Mouse (Mus musculus): ENCODE measurements around the gene Tfpi. TPM values are rescaled to one million over a fixed set of nuclear protein-coding genes. Genes with fewer than 3 reads are reported as not detected.
"Not testable (repeated sequence)": the region's sequence is repeated elsewhere in the genome, so short reads cannot be mapped to it uniquely, and the experiment has no call there.

Tfpi gene
- polyA plus RNA-seq, 1 experiment from 2014 or later: 14.1 TPM

DNA sequence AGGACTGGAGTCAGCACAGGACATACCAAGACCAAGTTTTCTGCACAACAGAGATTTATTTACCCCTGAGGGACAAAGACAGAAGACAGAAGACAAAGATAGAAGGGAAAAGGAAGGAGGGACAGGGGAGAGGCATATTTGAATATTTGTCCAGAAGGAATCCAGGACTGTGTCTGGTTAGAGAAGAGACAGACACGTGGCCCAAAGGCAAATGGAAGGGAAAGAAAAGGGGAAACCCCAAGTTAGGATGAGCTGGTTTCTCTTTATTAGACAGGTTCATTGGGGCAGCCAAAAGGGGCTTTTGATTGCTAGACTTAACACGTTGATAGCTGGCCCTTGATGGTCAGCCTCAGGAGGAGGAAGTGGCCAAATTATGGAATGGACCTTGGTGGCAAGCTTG, 34.9 kb upstream of the Tfpi start:
- H3K27me3 ChIP-seq (ENCODE audit: control insufficient read depth, insufficient read depth, low read depth, low read length): no peaks in the 10 kb centered on the region
- no peak overlapping the region for H3K4me3 ChIP-seq (ENCODE audit: low read depth, low read length)
- H3K4me2 ChIP-seq (ENCODE audit: low read length): no peak overlapping the region
- ATAC-seq: no peak
- no peaks in the 10 kb centered on the region for H3K36me3 ChIP-seq (ENCODE audit: control insufficient read depth, insufficient read depth, low read length)
- no peak overlapping the region for H3K27ac ChIP-seq (ENCODE audit: low read length)
- no peak overlapping the region for H3K9ac ChIP-seq (ENCODE audit: low read depth, low read length)
- H3K4me1 ChIP-seq (ENCODE audit: control insufficient read depth, insufficient read depth, low read length): no peaks in the 10 kb centered on the region
- WGBS: 84% methylated on average over 2 of the region's 2 CpGs
- no peaks in the 10 kb centered on the region for H3K9me3 ChIP-seq (replicated peaks; ENCODE audit: control insufficient read depth, low read length, poor library complexity, severe bottlenecking)

DNA sequence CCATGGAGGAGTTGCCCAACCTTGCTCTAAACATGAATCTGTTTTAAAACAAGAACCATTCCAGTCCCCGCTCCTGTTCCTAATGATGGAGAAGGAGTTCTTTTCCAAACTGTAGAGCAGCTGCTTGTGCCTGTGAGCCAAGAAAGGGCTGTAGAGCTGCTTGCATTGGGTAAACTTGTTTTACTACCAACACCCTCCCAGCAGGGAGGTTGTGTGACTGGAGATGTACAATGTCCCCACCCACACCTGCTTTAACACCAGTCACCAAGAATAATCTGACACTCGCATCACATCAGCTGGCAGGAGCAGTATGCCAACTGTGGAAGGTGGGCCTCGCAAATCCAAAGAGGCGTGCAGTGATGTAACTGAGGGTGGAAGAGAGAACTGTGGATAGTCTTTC, 34.5 kb upstream of the Tfpi start:
- WGBS: 97% methylated on average over 4 of the region's 4 CpGs
- Histone ChIP-seq H3K27ac (ENCODE audit: low read length) (no peak overlapping the region), H3K4me1 (ENCODE audit: control insufficient read depth, insufficient read depth, low read length) (no peaks in the 10 kb centered on the region), H3K27me3 (ENCODE audit: control insufficient read depth, insufficient read depth, low read depth, low read length) (no peaks in the 10 kb centered on the region), H3K36me3 (ENCODE audit: control insufficient read depth, insufficient read depth, low read length) (no peaks in the 10 kb centered on the region), H3K9ac (ENCODE audit: low read depth, low read length) (no peak overlapping the region), H3K9me3 (replicated peaks; ENCODE audit: control insufficient read depth, low read length, poor library complexity, severe bottlenecking) (no peaks in the 10 kb centered on the region), H3K4me3 (ENCODE audit: low read depth, low read length) (no peak overlapping the region), H3K4me2 (ENCODE audit: low read length) (no peak overlapping the region)
- no peak for ATAC-seq

DNA sequence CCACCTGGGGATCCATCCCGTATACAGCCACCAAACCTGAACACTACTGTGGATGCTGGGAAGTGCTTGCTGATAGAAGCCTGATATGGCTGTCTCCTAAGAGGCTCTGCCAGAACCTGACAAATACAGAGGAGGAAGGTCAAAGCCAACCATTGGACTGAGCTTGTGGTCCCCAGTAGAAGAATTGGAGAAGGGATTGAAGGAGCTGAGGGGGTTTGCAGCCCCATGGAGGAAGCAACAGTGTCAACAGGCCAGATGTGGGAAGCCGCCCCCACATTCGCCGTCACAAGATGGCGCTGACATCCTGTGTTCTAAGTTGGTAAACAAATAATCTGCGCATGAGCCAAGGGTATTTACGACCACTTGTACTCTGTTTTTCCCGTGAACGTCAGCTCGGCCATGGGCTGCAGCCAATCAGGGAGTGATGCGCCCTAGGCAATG, 28.4 kb upstream of the Tfpi start:
- peak overlapping the region; percentile 32; the same call in 1 of the 2 replicates for H3K4me2 ChIP-seq (ENCODE audit: low read length)
- H3K27ac ChIP-seq (ENCODE audit: low read length); H3K27me3 ChIP-seq (ENCODE audit: control insufficient read depth, insufficient read depth, low read depth, low read length); H3K36me3 ChIP-seq (ENCODE audit: control insufficient read depth, insufficient read depth, low read length); H3K4me3 ChIP-seq (ENCODE audit: low read depth, low read length); H3K4me1 ChIP-seq (ENCODE audit: control insufficient read depth, insufficient read depth, low read length); H3K9me3 ChIP-seq (replicated peaks; ENCODE audit: control insufficient read depth, low read length, poor library complexity, severe bottlenecking): not testable (repeated sequence)
- peak; percentile 83 for ATAC-seq
- WGBS: 40% methylated on average over 5 of the region's 11 CpGs
- 0 out of 2 replicates have a peak overlapping the region, but pooled peaks have one; percentile 10 for H3K9ac ChIP-seq (ENCODE audit: low read depth, low read length)

GRCm38 (mm10) chr2:84504285-84504684, 27.7 kb upstream of the Tfpi start:
- WGBS: 72% methylated on average over 4 of the region's 4 CpGs
- Histone ChIP-seq H3K36me3 (ENCODE audit: control insufficient read depth, insufficient read depth, low read length) (no peaks in the 10 kb centered on the region), H3K27me3 (ENCODE audit: control insufficient read depth, insufficient read depth, low read depth, low read length) (no peaks in the 10 kb centered on the region), H3K4me3 (ENCODE audit: low read depth, low read length) (no peak overlapping the region), H3K27ac (ENCODE audit: low read length) (no peak overlapping the region), H3K9ac (ENCODE audit: low read depth, low read length) (no peak overlapping the region), H3K9me3 (replicated peaks; ENCODE audit: control insufficient read depth, low read length, poor library complexity, severe bottlenecking) (no peaks in the 10 kb centered on the region), H3K4me1 (ENCODE audit: control insufficient read depth, insufficient read depth, low read length) (no peaks in the 10 kb centered on the region), H3K4me2 (ENCODE audit: low read length) (no peak overlapping the region)
- ATAC-seq: no peak

DNA sequence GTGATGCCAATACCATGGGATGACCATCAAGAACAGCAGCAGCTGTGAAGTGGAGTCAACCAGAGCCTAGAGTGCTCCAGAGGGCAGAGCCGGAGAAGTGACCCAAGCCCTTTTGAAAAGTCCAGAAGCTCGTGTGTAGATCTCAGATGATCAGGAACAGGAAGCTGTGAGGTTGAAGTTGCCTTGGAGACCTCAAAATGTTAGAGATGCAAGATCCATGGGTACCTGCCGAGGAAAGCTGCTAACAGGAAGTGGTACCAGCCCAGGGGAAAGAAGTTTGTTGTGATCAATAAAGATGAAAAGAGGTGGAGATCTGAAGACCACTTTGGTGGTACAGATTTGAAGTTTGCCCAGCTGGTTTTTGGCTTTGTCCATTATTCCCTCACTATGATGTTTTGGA, 22.3 kb upstream of the Tfpi start:
- Histone ChIP-seq H3K9ac (ENCODE audit: low read depth, low read length) (no peak overlapping the region), H3K4me3 (ENCODE audit: low read depth, low read length) (no peak overlapping the region), H3K27ac (ENCODE audit: low read length) (no peak overlapping the region), H3K36me3 (ENCODE audit: control insufficient read depth, insufficient read depth, low read length) (no peaks in the 10 kb centered on the region), H3K4me2 (ENCODE audit: low read length) (no peak overlapping the region), H3K9me3 (replicated peaks; ENCODE audit: control insufficient read depth, low read length, poor library complexity, severe bottlenecking) (no peaks in the 10 kb centered on the region), H3K4me1 (ENCODE audit: control insufficient read depth, insufficient read depth, low read length) (no peaks in the 10 kb centered on the region), H3K27me3 (ENCODE audit: control insufficient read depth, insufficient read depth, low read depth, low read length) (no peaks in the 10 kb centered on the region)
- 82% methylated on average over 3 of the region's 3 CpGs for WGBS
- no peak for ATAC-seq

DNA sequence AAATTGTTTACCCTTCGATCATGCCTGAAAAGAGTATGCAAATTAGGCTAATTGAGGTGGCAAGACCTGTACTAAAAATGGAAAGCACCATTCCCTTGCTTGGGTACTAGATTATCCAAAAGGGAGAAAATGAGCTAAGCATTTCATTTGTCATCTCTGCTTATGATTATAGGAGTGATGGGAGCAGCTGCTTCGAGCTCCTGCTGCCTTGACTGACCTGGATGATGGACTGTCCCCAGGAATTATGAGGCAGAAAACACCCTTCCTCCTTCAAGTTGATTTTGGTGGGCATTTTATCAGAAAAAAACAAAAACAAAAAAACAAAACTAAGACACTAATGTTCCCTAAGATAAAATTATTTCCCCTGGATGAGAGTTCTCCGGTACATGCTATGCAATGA, 18.5 kb upstream of the Tfpi start:
- Histone ChIP-seq H3K4me1 (ENCODE audit: control insufficient read depth, insufficient read depth, low read length) (no peaks in the 10 kb centered on the region), H3K36me3 (ENCODE audit: control insufficient read depth, insufficient read depth, low read length) (no peaks in the 10 kb centered on the region), H3K9ac (ENCODE audit: low read depth, low read length) (no peak overlapping the region), H3K4me2 (ENCODE audit: low read length) (no peak overlapping the region), H3K4me3 (ENCODE audit: low read depth, low read length) (no peak overlapping the region), H3K9me3 (replicated peaks; ENCODE audit: control insufficient read depth, low read length, poor library complexity, severe bottlenecking) (no peaks in the 10 kb centered on the region), H3K27ac (ENCODE audit: low read length) (no peak overlapping the region), H3K27me3 (ENCODE audit: control insufficient read depth, insufficient read depth, low read depth, low read length) (no peaks in the 10 kb centered on the region)
- ATAC-seq: no peak
- WGBS: 78% methylated on average over 3 of the region's 3 CpGs

- Histone ChIP-seq H3K4me2 (ENCODE audit: low read length) (no peak overlapping the region), H3K4me1 (ENCODE audit: control insufficient read depth, insufficient read depth, low read length) (no peaks in the 10 kb centered on the region), H3K9me3 (replicated peaks; ENCODE audit: control insufficient read depth, low read length, poor library complexity, severe bottlenecking) (no peaks in the 10 kb centered on the region), H3K9ac (ENCODE audit: low read depth, low read length) (no peak overlapping the region), H3K27ac (ENCODE audit: low read length) (no peak overlapping the region), H3K36me3 (ENCODE audit: control insufficient read depth, insufficient read depth, low read length) (no peaks in the 10 kb centered on the region), H3K4me3 (ENCODE audit: low read depth, low read length) (no peak overlapping the region), H3K27me3 (ENCODE audit: control insufficient read depth, insufficient read depth, low read depth, low read length) (no peaks in the 10 kb centered on the region)
- 96% methylated on average over 2 of the region's 2 CpGs for WGBS
- ATAC-seq: no peak
Measured at GRCm38 (mm10) chr2:84493626-84494025, 17.1 kb upstream of the Tfpi start.

- H3K9ac ChIP-seq (ENCODE audit: low read depth, low read length): no peak overlapping the region
- ATAC-seq: no peak
- WGBS: 83% methylated on average over 1 of the region's 1 CpGs
Measured at GRCm38 (mm10) chr2:84491715-84492114, 15.1 kb upstream of the Tfpi start.

GRCm38 (mm10) chr2:84487705-84488291, 11.2 kb upstream of the Tfpi start:
- 54% methylated on average over 9 of the region's 9 CpGs for WGBS
- H3K9me3 ChIP-seq (replicated peaks; ENCODE audit: control insufficient read depth, low read length, poor library complexity, severe bottlenecking): no peaks in the 10 kb centered on the region
- no peak overlapping the region for H3K27ac ChIP-seq (ENCODE audit: low read length)
- no peak for ATAC-seq
- H3K9ac ChIP-seq (ENCODE audit: low read depth, low read length): no peak overlapping the region
- no peaks in the 10 kb centered on the region for H3K36me3 ChIP-seq (ENCODE audit: control insufficient read depth, insufficient read depth, low read length)
- no peaks in the 10 kb centered on the region for H3K4me1 ChIP-seq (ENCODE audit: control insufficient read depth, insufficient read depth, low read length)
- no peaks in the 10 kb centered on the region for H3K27me3 ChIP-seq (ENCODE audit: control insufficient read depth, insufficient read depth, low read depth, low read length)
- H3K4me2 ChIP-seq (ENCODE audit: low read length): no peak overlapping the region
- no peak overlapping the region for H3K4me3 ChIP-seq (ENCODE audit: low read depth, low read length)

More at GRCm38 (mm10) chr2:84491715-84492114, 15.1 kb upstream of the Tfpi start:
- H3K36me3 ChIP-seq (ENCODE audit: control insufficient read depth, insufficient read depth, low read length): no peaks in the 10 kb centered on the region
- H3K9me3 ChIP-seq (replicated peaks; ENCODE audit: control insufficient read depth, low read length, poor library complexity, severe bottlenecking): no peaks in the 10 kb centered on the region
- H3K27ac ChIP-seq (ENCODE audit: low read length): no peak overlapping the region
- no peak overlapping the region for H3K4me3 ChIP-seq (ENCODE audit: low read depth, low read length)
- H3K27me3 ChIP-seq (ENCODE audit: control insufficient read depth, insufficient read depth, low read depth, low read length): no peaks in the 10 kb centered on the region
- no peak overlapping the region for H3K4me2 ChIP-seq (ENCODE audit: low read length)
- no peaks in the 10 kb centered on the region for H3K4me1 ChIP-seq (ENCODE audit: control insufficient read depth, insufficient read depth, low read length)

Data from midbrain, embryonic 16.5 days (tissue).